Mouse (Mus musculus) MEL (cell line): Measurements from ENCODE around the gene Schip1.

Experiments used
- CTCF ChIP-seq, 3 experiments: IDR thresholded peaks in 2 of 3; conservative IDR thresholded peaks in 1 of 3; 2 replicates each; pipeline ENCODE4 v1.5.1; 2011 to 2012; ENCODE audit warnings: low read length in 3 of 3, low read depth in 2 of 3, mild to moderate bottlenecking in 2 of 3, improper control_type of control experiment in 1 of 3, inconsistent platforms in 1 of 3, mixed read lengths in 1 of 3, moderate library complexity in 1 of 3; ENCODE audit not compliant: control insufficient read depth in 1 of 3, insufficient read depth in 1 of 3, poor library complexity in 1 of 3, severe bottlenecking in 1 of 3
- GABPA ChIP-seq: IDR thresholded peaks from 2 replicates; pipeline ENCODE4 v1.6.1; 2012; ENCODE audit warnings: low read depth, mild to moderate bottlenecking, inconsistent platforms, low read length, improper control_type of control experiment, moderate library complexity
- HCFC1 ChIP-seq: IDR thresholded peaks from 2 replicates; pipeline ENCODE4 v1.6.1; 2012; ENCODE audit warnings: low read depth, mild to moderate bottlenecking, inconsistent platforms, low read length, improper control_type of control experiment, moderate library complexity
- MAZ ChIP-seq: IDR thresholded peaks from 2 replicates; pipeline ENCODE4 v1.6.1; 2012; ENCODE audit warnings: low read depth, mild to moderate bottlenecking, inconsistent platforms, low read length, improper control_type of control experiment
- MXI1 ChIP-seq: IDR thresholded peaks from 2 replicates; pipeline ENCODE4 v1.6.1; 2011; ENCODE audit warnings: mild to moderate bottlenecking, low read depth, low read length, improper control_type of control experiment
- POLR2A ChIP-seq, 2 experiments: IDR thresholded peaks; 2 replicates each; pipeline ENCODE4 v1.6.1; 2011 to 2012; ENCODE audit warnings: low read length in 2 of 2, mild to moderate bottlenecking in 2 of 2, control low read depth in 1 of 2, improper control_type of control experiment in 1 of 2, low read depth in 1 of 2, moderate library complexity in 1 of 2; ENCODE audit not compliant: control insufficient read depth in 1 of 2, insufficient read depth in 1 of 2, poor library complexity in 1 of 2
- TAL1 ChIP-seq: IDR thresholded peaks from 2 replicates; pipeline ENCODE4 v1.6.1; 2012; ENCODE audit warnings: mild to moderate bottlenecking, inconsistent platforms, low read length, moderate library complexity, mixed read lengths
- ZC3H11A ChIP-seq: IDR thresholded peaks from 2 replicates; pipeline ENCODE4 v1.6.1; 2012; ENCODE audit warnings: low read depth, mild to moderate bottlenecking, inconsistent platforms, low read length, improper control_type of control experiment

DNA sequence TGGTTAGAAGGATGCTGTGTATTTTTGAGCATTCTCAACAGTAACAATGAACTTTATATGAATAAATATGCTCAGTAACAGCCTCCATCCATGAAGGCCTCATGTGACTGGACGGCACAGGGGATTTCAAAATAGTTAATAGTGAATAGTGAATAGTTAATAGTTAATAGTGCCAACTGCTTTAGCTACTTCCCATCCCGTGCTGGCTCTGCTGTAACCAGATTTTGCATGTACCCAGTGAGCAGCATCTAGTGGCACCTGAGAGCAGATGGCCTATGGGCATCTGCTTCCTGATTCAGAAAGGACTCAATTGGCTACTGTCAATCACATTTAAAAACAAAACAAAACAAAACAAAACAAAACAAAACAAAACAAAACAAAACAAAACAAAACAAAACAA is 329.0 kb downstream of the Schip1 start:
- no peak for TF ChIP-seq MAZ
- TF ChIP-seq CTCF (IDR thresholded peaks at IDR 0.05 in 2 of 3, conservative IDR thresholded peaks at IDR 0.05 in 1 of 3; ENCODE audit: control insufficient read depth in 1 of 3, insufficient read depth in 1 of 3, low read depth in 2 of 3, low read length in 3 of 3, poor library complexity in 1 of 3, severe bottlenecking in 1 of 3): no peak
- no peak for TF ChIP-seq POLR2A (IDR thresholded peaks at IDR 0.05; ENCODE audit: control insufficient read depth in 1 of 2, insufficient read depth in 1 of 2, low read depth in 1 of 2, low read length in 2 of 2, poor library complexity in 1 of 2)
- TF ChIP-seq HCFC1: no peak
- no peak for TF ChIP-seq GABPA
- no peak for TF ChIP-seq TAL1
- no peak for TF ChIP-seq ZC3H11A
- no peak for TF ChIP-seq MXI1
